Mouse (Mus musculus) bone marrow macrophage, adult 2 months (primary cell): ENCODE measurements at regions not wholly inside any gene's neighbourhood (a gene's known extent, or its start where the extent isn't known, plus 50 kb on each side); places are given as distances from the start of the nearest gene placed in this dataset.

ENCODE experiments used
- CTCF ChIP-seq: IDR thresholded peaks from 2 replicates; pipeline ENCODE4 v1.5.1; 2012; ENCODE audit warnings: low read depth, mild to moderate bottlenecking, low read length, moderate library complexity
- POLR2A ChIP-seq: IDR thresholded peaks from 2 replicates; pipeline ENCODE4 v1.6.1; 2012; ENCODE audit warnings: mild to moderate bottlenecking, low read depth, low read length, borderline replicate concordance

DNA sequence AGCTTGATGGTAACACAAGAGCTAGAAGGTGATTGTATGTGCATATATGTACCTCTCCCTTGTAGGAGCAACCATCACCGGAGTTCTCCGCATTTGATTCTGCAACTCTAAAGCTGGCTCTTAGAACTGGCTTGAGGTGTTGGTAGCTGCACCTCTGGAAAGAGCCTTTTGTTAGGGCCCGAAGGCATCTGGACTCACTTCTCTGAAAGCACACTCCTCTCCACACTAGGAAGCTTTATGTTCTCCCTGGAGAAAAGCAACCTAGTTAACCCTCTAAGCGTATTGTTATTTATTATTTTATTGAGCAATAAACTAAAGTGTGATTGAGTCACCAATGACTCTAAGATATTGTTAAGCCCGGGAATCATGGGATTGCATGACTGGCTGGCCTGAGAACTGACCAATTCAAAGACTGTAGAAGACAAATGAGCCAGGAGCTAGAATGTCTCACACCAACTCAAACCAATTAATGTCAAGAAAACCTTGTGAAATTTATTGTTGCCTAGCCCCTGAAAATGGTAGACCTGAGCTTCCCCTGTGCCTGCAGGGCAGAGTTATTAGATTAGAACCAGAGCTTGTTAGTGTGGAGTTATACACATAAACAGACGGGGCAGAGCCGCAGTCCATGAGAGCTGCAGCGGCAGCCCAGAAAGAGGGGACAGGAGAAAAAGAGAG lies 340.6 kb downstream of the Setd4 start:
- TF ChIP-seq CTCF (no peak), POLR2A (no peak)
